Mouse (Mus musculus) hindbrain, embryonic 13.5 days (tissue): Measurements from ENCODE around the gene Clcn2. TPM values are rescaled to one million over a fixed set of nuclear protein-coding genes. Genes with fewer than 3 reads are reported as not detected.
A peak's percentile ranks its signal among the peaks of the same experiment; 100 is the strongest.

Experiments
- ATAC-seq: fragments of 200-750 bp; cut with Nextera tagmentation; 2 replicates; pipeline ENCODE4 v1.8.0; 2017; ENCODE audit warnings: moderate TSS enrichment; ENCODE audit not compliant: low FRiP score
- H3K27ac ChIP-seq: fragments of 300-500 bp; sonication (generic); 2 replicates; pipeline ENCODE4 v1.5.1; 2015; ENCODE audit warnings: inconsistent platforms, mild to moderate bottlenecking, moderate library complexity
- H3K27me3 ChIP-seq: fragments of 300-500 bp; sonication (generic); 2 replicates; pipeline ENCODE4 v1.6.1; 2015; ENCODE audit warnings: mild to moderate bottlenecking, inconsistent platforms
- H3K36me3 ChIP-seq: fragments of 300-500 bp; sonication (generic); 2 replicates; pipeline ENCODE4 v1.6.1; 2015; ENCODE audit warnings: mild to moderate bottlenecking, inconsistent platforms
- H3K4me1 ChIP-seq: fragments of 300-500 bp; sonication (generic); replicated peaks from 2 replicates; pipeline ENCODE4 v1.6.1; 2015; ENCODE audit warnings: inconsistent platforms
- H3K4me2 ChIP-seq: fragments of 300-500 bp; sonication (generic); 2 replicates; pipeline ENCODE4 v1.6.1; 2015; ENCODE audit warnings: inconsistent platforms, mild to moderate bottlenecking, moderate library complexity
- H3K4me3 ChIP-seq: fragments of 300-500 bp; sonication (generic); 2 replicates; pipeline ENCODE4 v1.5.1; 2015; ENCODE audit warnings: mild to moderate bottlenecking, inconsistent platforms
- H3K9ac ChIP-seq: fragments of 300-500 bp; sonication (generic); 2 replicates; pipeline ENCODE4 v1.6.1; 2015; ENCODE audit warnings: mild to moderate bottlenecking, inconsistent platforms
- H3K9me3 ChIP-seq: fragments of 300-500 bp; sonication (generic); 2 replicates; pipeline ENCODE4 v1.6.1; 2016; ENCODE audit warnings: inconsistent platforms
- WGBS: fragments of 180-500 bp; shearing (Covaris S2); methylation state at CpG from one replicate; pipeline ENCODE4 v1.1.7; 2015; 5-methylcytosine and 5-hydroxymethylcytosine counted together
- polyA plus RNA-seq: library from polyadenylated mRNA; unstranded; fragments of >200 nt; fragmentation: Nextera tagmentation; extraction: Ambion mirVana; gene quantifications from 2 replicates; pipeline ENCODE4 v1.2.1, GENCODE M21; 2015

The Clcn2 gene
- polyA plus RNA-seq, 1 experiment from 2014 or later, result 30.2 TPM

DNA sequence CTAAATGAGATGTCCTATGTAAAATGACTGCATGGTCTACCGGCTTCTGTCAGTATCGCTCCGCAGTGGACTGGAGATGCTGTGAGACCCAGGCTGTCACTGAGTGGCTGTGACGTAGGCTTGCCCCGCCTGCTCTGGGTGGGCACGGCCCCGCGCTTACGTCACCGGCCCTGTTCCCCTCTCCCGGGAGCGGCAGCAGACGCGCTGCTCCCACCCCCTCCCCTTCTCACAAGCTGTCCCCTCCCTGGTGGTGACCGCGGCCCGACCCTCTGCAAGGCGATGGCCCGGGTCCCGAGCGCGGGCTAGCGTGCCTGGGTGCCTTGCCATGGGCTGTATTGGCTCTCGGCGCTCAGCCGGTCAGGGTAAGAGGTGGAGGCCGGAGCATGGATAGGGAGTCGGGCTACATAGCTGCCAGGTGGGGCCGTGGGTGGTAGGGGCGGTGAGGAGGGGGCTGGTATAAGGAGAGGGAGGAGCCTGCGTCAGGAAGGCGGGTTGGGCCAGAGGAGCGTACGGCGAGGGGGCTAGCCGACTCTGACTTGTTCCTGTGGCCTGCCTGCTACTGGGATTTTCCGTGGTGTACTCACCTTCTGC is 24.3 kb downstream of the Clcn2 start, which contains the start of gene Fam131a:
Gene Fam131a, plus strand, starts transcription at position 131 of the 591 bp plus-strand sequence.
- peaks cover 49% of the 10 kb centered on the region for H3K4me1 ChIP-seq
- H3K27ac ChIP-seq, result peak within 1 kb of the TSS; percentile 98
- 1% methylated on average over 37 of the region's 37 CpGs for WGBS
- peaks cover 43% of the 10 kb centered on the region for H3K36me3 ChIP-seq
- no peaks in the 10 kb centered on the region for H3K27me3 ChIP-seq
- peak within 1 kb of the TSS; percentile 64 for H3K4me3 ChIP-seq
- peak within 1 kb of the TSS; percentile 81 for H3K4me2 ChIP-seq
- H3K9me3 ChIP-seq, result no peaks in the 10 kb centered on the region
- ATAC-seq, result peak; percentile 96
- peak within 1 kb of the TSS; percentile 85 for H3K9ac ChIP-seq

DNA sequence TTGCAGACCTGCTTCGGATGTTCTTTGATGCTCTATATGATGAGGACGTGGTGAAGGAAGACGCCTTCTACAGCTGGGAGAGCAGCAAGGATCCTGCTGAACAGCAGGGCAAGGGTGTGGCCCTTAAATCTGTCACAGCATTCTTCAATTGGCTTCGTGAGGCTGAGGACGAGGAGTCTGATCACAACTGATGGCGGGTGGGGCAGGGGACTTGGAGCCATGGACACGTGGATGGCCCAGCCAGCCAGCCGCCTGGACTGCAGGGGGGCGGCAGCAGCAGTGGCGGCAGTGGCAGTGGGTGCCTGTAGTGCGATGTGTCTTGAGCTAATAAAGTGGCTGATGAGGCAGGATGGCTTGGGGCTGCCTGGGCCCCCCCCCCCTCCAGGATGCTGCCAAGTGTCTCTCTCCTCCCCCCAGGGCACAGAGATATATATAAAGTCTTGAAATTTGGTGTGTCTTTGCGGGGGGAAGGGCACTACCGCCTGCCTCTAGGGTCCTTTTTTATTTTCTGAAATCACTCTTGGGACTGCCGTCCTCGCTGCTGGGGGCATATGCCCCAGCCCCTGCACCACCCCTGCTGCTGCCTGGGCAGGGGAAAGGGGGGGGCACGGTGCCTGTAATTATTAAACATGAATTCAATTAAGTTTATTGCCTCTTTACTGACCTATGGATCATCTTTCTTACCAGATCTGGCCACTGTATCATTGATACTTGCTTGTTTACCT is 25.1 kb downstream of the Clcn2 start:
- Histone ChIP-seq H3K4me3 (peak overlapping the region; percentile 64), H3K4me2 (peak overlapping the region; percentile 81), H3K4me1 (peaks cover 49% of the 10 kb centered on the region), H3K36me3 (peaks cover 50% of the 10 kb centered on the region), H3K9me3 (no peaks in the 10 kb centered on the region), H3K27ac (peak overlapping the region; percentile 98), H3K9ac (peak overlapping the region; percentile 85; the same call in 1 of the 2 replicates), H3K27me3 (no peaks in the 10 kb centered on the region)
- peak; percentile 0; the same call in 1 of the 2 replicates for ATAC-seq
- 37% methylated on average over 16 of the region's 16 CpGs for WGBS

DNA sequence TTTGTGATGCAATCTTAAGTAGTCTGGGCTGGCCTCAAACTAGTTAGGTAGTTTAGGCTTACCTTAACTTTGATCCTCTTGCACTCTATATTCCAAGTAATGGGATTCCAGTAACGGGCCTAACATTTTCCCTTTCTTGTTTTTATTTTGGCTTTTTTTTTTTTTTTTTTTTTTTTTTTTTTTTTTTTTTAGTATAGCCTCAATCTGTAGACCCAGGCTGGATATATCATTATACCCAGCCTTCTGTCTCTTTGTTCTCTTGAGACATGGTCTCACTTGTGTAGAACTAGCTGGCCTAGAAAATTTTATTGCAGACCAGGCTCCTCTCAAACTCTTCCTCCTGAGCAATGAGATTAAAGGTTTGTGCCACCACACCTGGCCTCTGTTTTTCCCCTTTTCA is 25.9 kb downstream of the Clcn2 start:
- Histone ChIP-seq H3K4me3 (no peak overlapping the region), H3K9ac (no peak overlapping the region), H3K9me3 (no peaks in the 10 kb centered on the region), H3K27ac (peak overlapping the region; percentile 98; the same call in 1 of the 2 replicates), H3K36me3 (peaks cover 58% of the 10 kb centered on the region), H3K27me3 (no peaks in the 10 kb centered on the region), H3K4me2 (no peak overlapping the region), H3K4me1 (peaks cover 46% of the 10 kb centered on the region)
- 82% methylated on average over 1 of the region's 1 CpGs for WGBS
- no peak for ATAC-seq

DNA sequence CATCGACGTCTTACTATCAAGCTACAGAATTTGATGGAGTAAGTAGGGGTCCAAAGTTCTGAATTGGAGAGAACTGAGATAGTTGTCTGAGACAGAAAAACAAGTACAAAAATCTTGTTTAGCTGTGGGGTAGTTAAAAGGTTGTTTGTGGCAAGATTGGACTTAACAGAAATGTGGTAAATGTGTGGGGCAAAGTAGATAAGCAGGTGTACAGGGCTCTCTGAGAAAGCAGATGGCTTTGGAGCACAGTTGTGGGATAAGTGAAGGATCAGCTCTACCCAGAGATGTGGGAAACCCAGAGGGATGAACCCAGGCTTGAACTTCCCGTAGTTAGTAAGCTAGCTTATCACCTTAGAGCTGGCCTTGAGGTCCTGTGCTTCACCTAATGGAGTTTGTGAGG is 26.8 kb downstream of the Clcn2 start:
- Histone ChIP-seq H3K9ac (no peak overlapping the region), H3K27me3 (no peaks in the 10 kb centered on the region), H3K4me2 (no peak overlapping the region), H3K4me3 (no peak overlapping the region), H3K27ac (no peak overlapping the region), H3K36me3 (peaks cover 66% of the 10 kb centered on the region), H3K4me1 (peaks cover 37% of the 10 kb centered on the region), H3K9me3 (no peaks in the 10 kb centered on the region)
- ATAC-seq, result no peak
- WGBS, result 95% methylated on average over 3 of the region's 3 CpGs

DNA sequence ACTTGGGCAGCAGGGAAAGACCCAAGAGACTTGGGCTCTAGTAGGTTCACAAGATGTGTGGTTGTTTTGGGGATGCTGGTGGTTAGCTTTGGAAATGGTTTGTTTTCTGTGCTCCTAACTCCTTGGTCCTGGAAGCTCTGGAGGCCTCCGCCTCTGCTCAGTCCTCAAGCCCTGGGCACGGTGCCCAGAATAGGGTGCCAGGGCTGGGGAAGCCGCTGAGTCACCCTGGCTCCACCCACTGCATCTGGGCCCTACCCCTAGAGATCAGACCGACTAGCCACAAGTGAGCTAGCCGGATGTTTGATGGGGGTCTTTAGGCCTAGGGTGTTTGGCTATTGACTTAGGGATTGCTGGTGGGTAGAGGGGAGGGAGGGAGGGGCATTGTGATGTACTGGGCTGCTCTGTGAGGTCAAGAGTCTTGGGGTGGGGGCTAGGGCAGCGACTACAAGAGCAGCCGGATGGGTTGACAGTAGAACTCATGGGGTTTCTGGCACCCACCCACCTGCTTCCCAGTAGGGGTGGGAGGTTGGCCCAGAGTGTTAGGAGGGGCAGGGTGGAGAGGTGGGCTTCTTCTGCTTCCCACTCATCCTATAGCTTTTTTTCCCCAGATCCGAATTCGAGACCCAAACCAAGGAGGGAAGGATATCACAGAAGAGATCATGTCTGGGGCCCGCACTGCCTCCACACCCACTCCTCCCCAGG is 39.4 kb downstream of the Clcn2 start:
- Histone ChIP-seq H3K27me3 (no peaks in the 10 kb centered on the region), H3K9ac (no peak overlapping the region), H3K4me2 (no peak overlapping the region), H3K36me3 (peaks cover 78% of the 10 kb centered on the region), H3K4me1 (peaks cover 25% of the 10 kb centered on the region), H3K27ac (no peak overlapping the region), H3K9me3 (no peaks in the 10 kb centered on the region), H3K4me3 (no peak overlapping the region)
- 76% methylated on average over 10 of the region's 10 CpGs for WGBS
- 0 out of 2 replicates have a peak, but pooled peaks have one; percentile 8 for ATAC-seq

DNA sequence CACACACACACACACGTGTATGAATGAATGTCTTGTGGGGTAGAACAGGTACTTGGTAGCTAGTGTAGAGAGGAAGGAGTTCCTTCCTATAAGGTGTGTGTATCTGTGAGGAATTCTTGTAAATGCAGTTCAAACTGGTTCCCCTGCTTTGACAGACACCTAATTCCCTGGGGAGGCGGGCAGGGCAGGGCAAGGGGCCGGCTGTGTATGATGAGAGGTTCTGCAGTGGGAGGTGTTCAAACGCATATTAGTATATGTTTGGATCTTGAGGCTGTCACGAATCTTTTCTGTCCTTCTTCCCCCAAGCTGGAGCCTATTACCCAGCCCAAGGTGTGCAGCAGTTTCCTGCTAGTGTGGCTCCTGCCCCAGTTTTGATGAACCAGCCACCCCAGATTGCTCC is 40.2 kb downstream of the Clcn2 start:
- peaks cover 71% of the 10 kb centered on the region for H3K36me3 ChIP-seq
- 89% methylated on average over 5 of the region's 5 CpGs for WGBS
- peaks cover 25% of the 10 kb centered on the region for H3K4me1 ChIP-seq
- no peaks in the 10 kb centered on the region for H3K27me3 ChIP-seq
- H3K9me3 ChIP-seq, result no peaks in the 10 kb centered on the region
- H3K4me2 ChIP-seq, result no peak overlapping the region
- ATAC-seq, result no peak
- no peak overlapping the region for H3K4me3 ChIP-seq
- no peak overlapping the region for H3K27ac ChIP-seq
- no peak overlapping the region for H3K9ac ChIP-seq

DNA sequence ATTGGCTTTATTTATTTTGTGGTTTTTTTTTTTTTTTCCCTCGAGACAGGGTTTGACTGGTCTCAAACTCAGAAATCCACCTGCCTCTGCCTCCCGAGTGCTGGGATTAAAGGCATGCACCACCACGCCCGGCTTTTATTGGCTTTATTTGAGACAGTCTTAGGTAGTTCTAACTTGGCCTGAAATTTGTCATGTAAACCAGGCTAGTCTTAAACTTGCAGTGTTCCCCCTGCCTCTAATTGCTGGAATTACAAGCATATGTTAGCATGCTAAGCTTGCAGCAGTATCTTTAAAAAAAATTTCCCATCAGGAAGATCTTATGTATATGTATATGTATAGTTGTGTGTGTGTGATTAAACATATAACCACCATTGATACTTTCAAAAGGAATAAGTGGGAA is 40.8 kb downstream of the Clcn2 start:
- Histone ChIP-seq H3K4me1 (peaks cover 29% of the 10 kb centered on the region), H3K27ac (no peak overlapping the region), H3K4me2 (no peak overlapping the region), H3K9ac (no peak overlapping the region), H3K36me3 (peaks cover 64% of the 10 kb centered on the region), H3K27me3 (no peaks in the 10 kb centered on the region), H3K9me3 (no peaks in the 10 kb centered on the region), H3K4me3 (no peak overlapping the region)
- no peak for ATAC-seq
- WGBS, result 92% methylated on average over 4 of the region's 4 CpGs

DNA sequence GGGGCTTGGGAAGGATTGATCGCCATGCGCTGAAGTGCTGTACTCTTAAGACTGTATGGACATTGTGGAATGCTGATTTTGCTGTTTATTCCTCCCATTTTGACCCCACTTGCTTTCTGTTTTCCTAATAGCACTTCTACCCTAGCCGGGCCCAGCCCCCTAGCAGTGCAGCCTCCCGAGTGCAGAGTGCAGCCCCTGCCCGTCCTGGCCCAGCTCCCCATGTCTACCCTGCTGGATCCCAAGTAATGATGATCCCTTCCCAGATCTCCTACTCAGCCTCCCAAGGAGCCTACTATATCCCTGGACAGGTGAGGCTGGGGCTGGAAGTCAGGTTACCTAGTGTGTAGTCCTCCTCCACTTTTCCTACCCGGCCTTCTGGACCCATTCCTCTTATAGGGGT is 42.3 kb downstream of the Clcn2 start:
- no peaks in the 10 kb centered on the region for H3K27me3 ChIP-seq
- no peak for ATAC-seq
- H3K4me3 ChIP-seq, result no peak overlapping the region
- H3K9ac ChIP-seq, result no peak overlapping the region
- peaks cover 49% of the 10 kb centered on the region for H3K36me3 ChIP-seq
- no peaks in the 10 kb centered on the region for H3K9me3 ChIP-seq
- H3K27ac ChIP-seq, result no peak overlapping the region
- 91% methylated on average over 6 of the region's 6 CpGs for WGBS
- peaks cover 29% of the 10 kb centered on the region for H3K4me1 ChIP-seq
- no peak overlapping the region for H3K4me2 ChIP-seq

DNA sequence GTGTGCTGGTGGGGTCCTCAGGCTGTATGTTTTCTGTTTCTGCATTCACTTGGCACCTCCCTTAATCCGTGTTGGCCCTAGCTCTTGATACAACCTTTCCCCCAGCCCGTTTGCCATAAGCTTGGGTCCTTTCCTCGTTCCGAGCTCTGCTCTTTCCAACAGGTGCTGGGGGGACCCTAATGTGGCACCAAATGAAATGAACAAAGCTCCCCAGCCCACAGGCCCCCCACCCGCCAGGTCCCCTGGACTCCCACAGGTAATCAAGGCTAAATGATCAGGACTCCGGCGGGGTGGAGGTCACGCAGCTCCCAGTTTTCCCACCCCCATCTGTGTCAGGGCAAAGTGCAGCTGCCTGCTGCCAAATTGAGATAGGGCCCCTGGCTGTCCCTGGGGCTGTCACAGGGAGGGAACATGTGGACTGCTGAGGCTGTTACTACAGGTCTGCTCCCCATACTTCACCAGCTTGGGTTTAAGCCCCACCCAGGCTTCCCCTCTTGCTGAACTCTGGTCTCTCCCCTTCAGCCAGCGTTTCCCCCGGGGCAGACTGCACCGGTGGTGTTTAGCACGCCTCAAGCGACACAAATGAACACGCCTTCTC is 43.7 kb downstream of the Clcn2 start:
- WGBS, result 14% methylated on average over 14 of the region's 14 CpGs
- peaks cover 29% of the 10 kb centered on the region for H3K4me1 ChIP-seq
- peak overlapping the region; percentile 93 for H3K27ac ChIP-seq
- H3K9me3 ChIP-seq, result no peaks in the 10 kb centered on the region
- H3K27me3 ChIP-seq, result no peaks in the 10 kb centered on the region
- ATAC-seq, result no peak
- H3K4me3 ChIP-seq, result peak overlapping the region; percentile 82
- H3K36me3 ChIP-seq, result peaks cover 35% of the 10 kb centered on the region
- H3K9ac ChIP-seq, result peak overlapping the region; percentile 98
- peak overlapping the region; percentile 98 for H3K4me2 ChIP-seq

DNA sequence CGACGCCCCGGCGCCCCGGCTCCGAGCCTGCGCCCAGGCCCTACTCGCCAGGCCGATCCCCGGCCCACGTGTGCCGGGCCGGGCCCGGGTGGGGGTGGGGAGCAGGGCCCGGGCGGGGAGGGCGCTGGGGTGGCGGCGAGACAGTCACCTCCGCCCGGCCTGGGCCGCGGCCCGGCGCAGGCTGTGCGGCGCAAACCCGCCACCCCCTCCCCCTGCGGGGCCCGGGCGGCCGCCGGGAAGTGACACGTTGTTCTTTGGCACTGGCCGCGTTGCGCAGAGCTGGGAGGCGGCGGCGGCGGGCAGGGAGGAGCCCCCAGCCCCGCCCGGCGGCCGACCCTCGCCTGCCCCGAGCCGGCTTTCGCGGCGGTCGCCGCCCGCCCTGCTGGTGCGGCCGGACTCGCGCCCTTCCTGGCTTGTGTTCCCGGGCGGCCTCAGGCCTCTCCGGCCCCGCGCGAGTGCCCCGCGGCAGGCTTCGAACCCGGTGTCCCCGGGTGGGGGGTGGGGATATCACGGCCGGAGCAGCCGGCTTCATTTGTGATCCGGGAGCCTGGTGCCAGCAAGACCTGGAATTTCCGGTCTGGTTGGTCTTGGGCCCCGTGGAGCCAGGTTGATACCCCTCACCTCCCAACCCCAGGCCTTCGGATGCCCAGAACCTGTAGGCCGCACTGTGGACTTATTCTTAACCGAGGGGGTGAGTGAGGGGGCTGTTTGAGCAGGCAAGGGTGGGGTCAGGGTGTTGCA is 44.4 kb downstream of the Clcn2 start:
- peaks cover 28% of the 10 kb centered on the region for H3K36me3 ChIP-seq
- peak overlapping the region; percentile 82 for H3K4me3 ChIP-seq
- no peaks in the 10 kb centered on the region for H3K27me3 ChIP-seq
- H3K4me2 ChIP-seq, result peak overlapping the region; percentile 98
- H3K9me3 ChIP-seq, result no peaks in the 10 kb centered on the region
- H3K4me1 ChIP-seq, result peaks cover 29% of the 10 kb centered on the region
- peak overlapping the region; percentile 93 for H3K27ac ChIP-seq
- WGBS, result under 1% methylated on average over 41 of the region's 78 CpGs
- ATAC-seq, result peak; percentile 90
- H3K9ac ChIP-seq, result peak overlapping the region; percentile 98

DNA sequence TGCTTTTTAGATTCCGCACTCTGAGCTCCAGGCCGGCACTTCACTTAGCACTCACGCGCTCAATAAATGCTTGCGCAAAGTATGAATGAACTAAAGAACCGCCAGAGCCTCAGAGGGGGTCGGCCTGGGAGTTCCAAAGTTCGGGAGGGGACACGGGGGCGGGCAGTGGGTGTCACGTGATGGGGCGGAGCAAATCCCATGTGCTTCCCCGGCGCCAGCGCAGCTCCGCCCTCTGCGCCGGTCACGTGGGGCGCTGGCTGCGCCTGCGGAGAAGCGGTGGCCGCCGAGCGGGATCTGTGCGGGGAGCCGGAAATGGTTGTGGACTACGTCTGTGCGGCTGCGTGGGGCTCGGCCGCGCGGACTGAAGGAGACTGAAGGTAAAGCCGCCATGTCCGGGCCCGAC is 45.0 kb downstream of the Clcn2 start:
- Histone ChIP-seq H3K4me1 (peaks cover 26% of the 10 kb centered on the region), H3K27ac (peak overlapping the region; percentile 93), H3K36me3 (peaks cover 22% of the 10 kb centered on the region), H3K4me2 (peak overlapping the region; percentile 98), H3K9me3 (no peaks in the 10 kb centered on the region), H3K27me3 (no peaks in the 10 kb centered on the region), H3K4me3 (peak overlapping the region; percentile 82), H3K9ac (peak overlapping the region; percentile 98)
- ATAC-seq, result peak; percentile 96
- 0% methylated on average over 32 of the region's 38 CpGs for WGBS
